Mouse (Mus musculus) forebrain, embryonic 14.5 days (tissue): ENCODE results near the gene Myom1. TPM values are rescaled to one million over a fixed set of nuclear protein-coding genes. Genes with fewer than 3 reads are reported as not detected.

Experiments
- ATAC-seq: fragments of 200-750 bp; cut with Nextera tagmentation; 2 replicates; pipeline ENCODE4 v1.8.0; 2017; ENCODE audit warnings: mild to moderate bottlenecking, moderate library complexity
- DNase-seq: peaks from one replicate; pipeline ENCODE4 v3.0.0-alpha.2; 2015; ENCODE audit warnings: low spot score
- H3K27ac ChIP-seq: fragments of 300-500 bp; sonication (generic); 2 replicates; pipeline ENCODE4 v1.5.1; 2014; ENCODE audit warnings: low read depth, mild to moderate bottlenecking, control low read depth, low read length, moderate library complexity
- H3K27me3 ChIP-seq: fragments of 300-500 bp; sonication (generic); replicated peaks from 2 replicates; pipeline ENCODE4 v1.6.1; 2014; ENCODE audit warnings: low read length, control low read depth, mixed read lengths; ENCODE audit not compliant: control insufficient read depth, insufficient read depth
- H3K36me3 ChIP-seq: fragments of 300-500 bp; sonication (generic); 2 replicates; pipeline ENCODE4 v1.6.1; 2014; ENCODE audit warnings: low read length, control low read depth; ENCODE audit not compliant: control insufficient read depth, insufficient read depth
- H3K4me1 ChIP-seq: fragments of 300-500 bp; sonication (generic); 2 replicates; pipeline ENCODE4 v1.6.1; 2014; ENCODE audit warnings: antibody characterized with exemption, low read length, control low read depth; ENCODE audit not compliant: control insufficient read depth, insufficient read depth
- H3K4me2 ChIP-seq: fragments of 300-500 bp; sonication (generic); 2 replicates; pipeline ENCODE4 v1.6.1; 2014; ENCODE audit warnings: mild to moderate bottlenecking, control low read depth, low read length
- H3K4me3 ChIP-seq: fragments of 300-500 bp; sonication (generic); 2 replicates; pipeline ENCODE4 v1.5.1; 2014; ENCODE audit warnings: low read depth, low read length, control low read depth
- H3K9ac ChIP-seq: fragments of 300-500 bp; sonication (generic); 2 replicates; pipeline ENCODE4 v1.6.1; 2014; ENCODE audit warnings: mild to moderate bottlenecking, low read length, control low read depth, moderate library complexity
- H3K9me3 ChIP-seq: fragments of 300-500 bp; sonication (generic); replicated peaks from 2 replicates; pipeline ENCODE4 v1.6.1; 2016; ENCODE audit warnings: low read length, control low read depth, mixed read lengths; ENCODE audit not compliant: control insufficient read depth
- WGBS: fragments of 180-500 bp; shearing (Covaris S2); extraction: QIAGEN DNeasy Blood & Tissue Kit; methylation state at CpG from one replicate; pipeline ENCODE4 v1.1.7; 2014; 5-methylcytosine and 5-hydroxymethylcytosine counted together
- polyA plus RNA-seq: library from polyadenylated mRNA; unstranded; fragments of >200 nt; fragmentation: Nextera tagmentation; extraction: Ambion mirVana; gene quantifications from 2 replicates; pipeline ENCODE4 v1.2.1, GENCODE M21; 2014

Gene Myom1
- polyA plus RNA-seq, 1 experiment from 2014 or later, result 1.0 TPM

DNA sequence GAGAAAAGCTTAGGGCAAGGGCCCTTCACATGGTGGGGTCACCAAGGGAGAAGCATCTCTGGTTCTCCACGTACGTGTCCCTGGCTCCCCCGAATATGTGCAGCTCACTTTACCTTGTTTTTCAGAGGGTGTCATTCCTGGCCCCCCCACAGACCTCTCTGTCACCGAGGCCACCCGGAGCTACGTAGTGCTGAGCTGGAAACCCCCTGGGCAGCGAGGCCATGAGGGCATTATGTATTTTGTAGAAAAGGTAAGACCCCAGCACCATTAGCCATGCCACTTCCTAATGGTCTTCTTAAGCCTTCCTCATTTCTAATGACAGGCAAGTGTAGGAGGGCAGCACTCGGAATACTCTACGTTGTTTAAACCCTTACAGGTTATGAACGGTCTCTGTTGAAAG is 69.5 kb downstream of the Myom1 start:
- WGBS, result 85% methylated on average over 10 of the region's 10 CpGs
- no peak overlapping the region for H3K4me3 ChIP-seq
- no peak overlapping the region for H3K9ac ChIP-seq
- no peak overlapping the region for H3K27ac ChIP-seq
- ATAC-seq, result no peak
- no peak for DNase-seq
- H3K36me3 ChIP-seq, result no peaks in the 10 kb centered on the region
- H3K4me1 ChIP-seq, result no peaks in the 10 kb centered on the region
- no peak overlapping the region for H3K4me2 ChIP-seq
- H3K9me3 ChIP-seq, result no peaks in the 10 kb centered on the region
- no peaks in the 10 kb centered on the region for H3K27me3 ChIP-seq

DNA sequence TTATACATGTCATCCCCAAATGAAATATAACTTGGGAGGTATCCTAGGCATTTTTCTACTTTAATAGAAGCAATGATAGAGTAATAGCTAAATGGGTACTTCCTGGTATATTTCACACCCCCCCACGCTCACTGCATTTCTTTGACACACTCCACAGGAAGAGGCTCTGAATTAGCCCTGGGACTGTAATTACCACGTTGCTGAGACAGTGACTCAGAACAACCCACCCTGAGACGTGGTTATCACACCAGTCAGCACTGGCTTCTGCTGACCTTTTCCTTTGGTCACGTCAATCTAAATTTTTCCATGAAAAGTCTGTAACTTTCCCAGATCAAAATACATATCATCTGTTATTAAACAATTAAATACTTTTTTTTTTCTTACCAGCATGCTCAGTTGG is 72.0 kb downstream of the Myom1 start:
- Histone ChIP-seq H3K4me3 (no peak overlapping the region), H3K27me3 (no peaks in the 10 kb centered on the region), H3K9me3 (no peaks in the 10 kb centered on the region), H3K36me3 (no peaks in the 10 kb centered on the region), H3K9ac (no peak overlapping the region), H3K27ac (no peak overlapping the region), H3K4me1 (no peaks in the 10 kb centered on the region), H3K4me2 (no peak overlapping the region)
- 71% methylated on average over 4 of the region's 4 CpGs for WGBS
- no peak for ATAC-seq
- no peak for DNase-seq

- no peaks in the 10 kb centered on the region for H3K36me3 ChIP-seq
- no peak overlapping the region for H3K9ac ChIP-seq
- H3K4me1 ChIP-seq, result no peaks in the 10 kb centered on the region
- ATAC-seq, result no peak
- 70% methylated on average over 7 of the region's 7 CpGs for WGBS
- no peaks in the 10 kb centered on the region for H3K27me3 ChIP-seq
- H3K4me2 ChIP-seq, result no peak overlapping the region
- DNase-seq, result no peak
- H3K9me3 ChIP-seq, result no peaks in the 10 kb centered on the region
- no peak overlapping the region for H3K4me3 ChIP-seq
- no peak overlapping the region for H3K27ac ChIP-seq
Observed at GRCm38 (mm10) chr17:71081986-71082385, 79.6 kb downstream of the Myom1 start.

GRCm38 (mm10) chr17:71086969-71087368 is 84.5 kb downstream of the Myom1 start:
- Histone ChIP-seq H3K4me1 (no peaks in the 10 kb centered on the region), H3K9ac (no peak overlapping the region), H3K4me3 (no peak overlapping the region), H3K27ac (no peak overlapping the region), H3K27me3 (no peaks in the 10 kb centered on the region), H3K4me2 (no peak overlapping the region), H3K9me3 (no peaks in the 10 kb centered on the region), H3K36me3 (no peaks in the 10 kb centered on the region)
- DNase-seq (no peak), ATAC-seq (no peak)
- 90% methylated on average over 4 of the region's 4 CpGs for WGBS

DNA sequence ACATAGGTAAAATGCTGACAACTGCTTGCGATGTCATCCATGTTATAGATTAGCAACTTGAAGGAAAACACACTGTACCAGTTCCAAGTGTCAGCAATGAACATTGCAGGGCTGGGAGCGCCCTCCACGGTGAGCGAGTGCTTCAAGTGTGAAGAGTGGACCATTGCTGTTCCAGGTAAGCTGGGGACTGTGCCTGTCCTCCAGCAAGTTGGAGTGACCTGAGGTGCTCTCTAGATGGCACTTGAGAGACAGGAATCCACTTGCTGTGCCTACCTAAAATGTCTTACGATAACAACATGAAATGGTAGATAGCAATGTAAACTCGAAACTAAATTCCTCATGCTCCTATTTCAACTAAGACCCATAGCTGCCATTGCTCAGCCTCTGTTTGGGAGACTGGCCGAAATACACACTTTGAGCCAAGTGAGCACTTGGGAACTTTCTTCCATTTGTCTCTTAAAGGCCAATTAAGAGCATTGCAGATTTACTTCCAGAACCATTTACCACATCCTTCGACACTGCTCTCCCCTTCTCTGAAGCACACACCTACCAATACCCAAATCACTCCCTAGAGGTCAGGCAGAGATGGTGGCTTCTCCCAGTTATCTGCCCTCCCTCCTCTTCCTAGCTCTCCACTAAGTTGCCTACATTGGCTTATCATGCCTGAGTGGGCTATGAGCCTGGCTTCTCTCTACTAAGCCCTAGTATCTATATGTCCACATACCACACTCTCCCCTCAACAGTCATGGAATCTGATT is 85.1 kb downstream of the Myom1 start:
- ATAC-seq, result no peak
- H3K4me3 ChIP-seq, result no peak overlapping the region
- WGBS, result 90% methylated on average over 8 of the region's 8 CpGs
- H3K4me2 ChIP-seq, result no peak overlapping the region
- no peaks in the 10 kb centered on the region for H3K36me3 ChIP-seq
- DNase-seq, result no peak
- H3K27ac ChIP-seq, result no peak overlapping the region
- H3K9me3 ChIP-seq, result no peaks in the 10 kb centered on the region
- no peaks in the 10 kb centered on the region for H3K4me1 ChIP-seq
- no peak overlapping the region for H3K9ac ChIP-seq
- H3K27me3 ChIP-seq, result no peaks in the 10 kb centered on the region

DNA sequence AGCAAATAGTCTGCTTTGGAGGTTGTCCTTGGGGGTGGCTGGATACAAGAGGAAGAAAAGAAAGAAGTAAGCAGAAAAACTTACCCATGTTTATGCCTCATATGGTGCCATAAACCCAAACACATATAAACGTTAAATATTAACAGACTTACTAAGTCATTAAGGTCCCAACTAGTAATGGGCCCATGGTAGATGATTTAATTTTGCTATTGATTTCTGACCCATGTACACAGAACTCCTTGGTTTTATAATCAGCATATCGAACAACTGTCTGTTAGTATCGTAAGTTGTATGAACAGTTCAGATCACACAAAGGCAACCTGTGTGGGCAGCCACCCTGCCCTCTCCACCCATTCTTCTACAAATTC is 85.7 kb downstream of the Myom1 start:
- DNase-seq (no peak), ATAC-seq (no peak)
- H3K4me1 ChIP-seq, result no peaks in the 10 kb centered on the region
- H3K27ac ChIP-seq, result no peak overlapping the region
- no peak overlapping the region for H3K4me2 ChIP-seq
- H3K4me3 ChIP-seq, result no peak overlapping the region
- no peaks in the 10 kb centered on the region for H3K36me3 ChIP-seq
- H3K27me3 ChIP-seq, result no peaks in the 10 kb centered on the region
- no peak overlapping the region for H3K9ac ChIP-seq
- WGBS, result 90% methylated on average over 3 of the region's 3 CpGs
- H3K9me3 ChIP-seq, result no peaks in the 10 kb centered on the region

DNA sequence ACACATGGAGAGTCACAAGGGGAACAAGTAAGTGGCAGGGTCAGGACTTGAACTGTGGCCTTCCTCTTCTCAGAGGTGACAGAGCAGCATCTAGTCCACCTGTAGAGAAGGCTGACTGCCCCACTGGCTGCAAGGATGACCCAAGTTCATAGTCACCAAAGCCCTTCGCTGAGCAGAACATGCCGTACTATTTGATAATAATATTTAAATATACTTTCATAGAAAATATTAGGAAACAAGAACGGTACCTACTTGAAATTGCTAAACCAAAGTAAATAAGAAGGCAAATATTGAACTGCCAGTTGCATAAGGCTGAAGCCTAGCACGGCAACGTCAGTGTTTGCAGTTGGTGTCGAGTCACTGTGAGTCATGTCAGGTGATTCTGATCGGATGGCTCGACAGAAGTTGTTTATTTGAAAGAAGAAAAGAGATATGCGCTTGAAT is 86.6 kb downstream of the Myom1 start:
- no peak for ATAC-seq
- Histone ChIP-seq H3K4me2 (no peak overlapping the region), H3K4me1 (no peaks in the 10 kb centered on the region), H3K27ac (no peak overlapping the region), H3K36me3 (no peaks in the 10 kb centered on the region), H3K4me3 (no peak overlapping the region), H3K27me3 (no peaks in the 10 kb centered on the region), H3K9ac (no peak overlapping the region), H3K9me3 (no peaks in the 10 kb centered on the region)
- WGBS, result 87% methylated on average over 9 of the region's 9 CpGs
- no peak for DNase-seq

DNA sequence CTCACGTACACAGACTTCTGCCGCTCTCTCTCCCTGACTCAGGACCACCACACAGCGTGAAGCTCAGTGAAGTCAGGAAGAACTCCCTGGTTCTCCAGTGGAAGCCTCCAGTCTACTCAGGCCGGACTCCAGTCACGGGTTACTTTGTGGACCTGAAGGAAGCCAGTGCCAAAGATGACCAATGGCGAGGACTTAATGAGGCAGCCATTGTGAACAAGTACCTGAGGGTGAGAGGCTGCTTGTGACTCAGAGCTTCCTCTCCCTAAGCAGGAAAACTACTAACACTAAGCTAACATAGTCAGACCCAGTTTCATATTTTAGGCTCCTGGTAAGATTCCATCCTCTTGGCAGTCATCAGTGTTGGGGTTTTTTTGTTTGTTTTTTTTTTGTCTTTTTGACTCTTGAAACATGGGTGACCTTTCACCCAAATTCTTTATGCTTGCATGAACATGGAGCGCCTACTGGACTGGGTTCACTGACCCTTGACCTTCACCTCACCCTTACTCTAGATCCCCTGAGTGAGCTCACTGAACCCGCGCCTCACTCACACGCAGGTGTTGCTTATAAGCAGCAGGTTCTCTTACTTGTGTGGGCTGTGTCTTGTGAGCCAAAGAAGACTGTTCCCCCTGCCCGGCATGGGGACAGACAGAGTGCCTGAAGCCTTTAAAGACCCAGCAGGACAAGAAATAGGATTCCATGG is 87.5 kb downstream of the Myom1 start:
- DNase-seq (no peak), ATAC-seq (no peak)
- WGBS, result 88% methylated on average over 11 of the region's 11 CpGs

DNA sequence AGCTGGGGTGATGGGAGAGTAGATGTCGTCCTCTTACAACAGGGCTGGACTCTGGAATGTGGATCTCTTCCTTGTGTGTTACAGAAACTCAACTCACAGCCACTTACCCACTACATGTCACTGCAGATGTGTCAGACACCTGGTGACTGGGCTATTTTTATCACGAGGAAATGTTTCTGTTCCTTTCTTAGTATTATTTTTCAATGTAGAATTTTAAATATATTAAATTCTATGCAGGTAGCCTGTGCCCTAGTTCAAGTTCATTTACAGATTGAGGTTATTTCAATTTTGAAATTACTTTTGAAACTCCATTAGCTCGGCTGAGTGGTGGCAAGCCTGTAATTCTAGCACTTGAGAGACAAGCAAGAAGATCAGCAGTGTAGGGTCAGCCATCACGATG is 88.6 kb downstream of the Myom1 start:
- Histone ChIP-seq H3K36me3 (no peaks in the 10 kb centered on the region), H3K4me1 (no peaks in the 10 kb centered on the region), H3K4me2 (no peak overlapping the region), H3K27ac (no peak overlapping the region), H3K9ac (no peak overlapping the region), H3K4me3 (no peak overlapping the region), H3K27me3 (no peaks in the 10 kb centered on the region), H3K9me3 (no peaks in the 10 kb centered on the region)
- DNase-seq, result no peak
- no peak for ATAC-seq
- WGBS, result 87% methylated on average over 4 of the region's 4 CpGs

More for the DNA sequence above, 87.5 kb downstream of the Myom1 start:
- no peak overlapping the region for H3K4me2 ChIP-seq
- H3K4me1 ChIP-seq, result no peaks in the 10 kb centered on the region
- H3K9me3 ChIP-seq, result no peaks in the 10 kb centered on the region
- H3K27ac ChIP-seq, result no peak overlapping the region
- H3K27me3 ChIP-seq, result no peaks in the 10 kb centered on the region
- no peak overlapping the region for H3K9ac ChIP-seq
- no peak overlapping the region for H3K4me3 ChIP-seq
- H3K36me3 ChIP-seq, result no peaks in the 10 kb centered on the region
